Mouse (Mus musculus) thymus, postnatal 10 days (tissue): ENCODE measurements at regions not wholly inside any gene's neighbourhood (a gene's known extent, or its start where the extent isn't known, plus 50 kb on each side); places are given as distances from the start of the nearest gene placed in this dataset.
"Not testable (repeated sequence)": the region's sequence is repeated elsewhere in the genome, so short reads cannot be mapped to it uniquely, and the experiment has no call there.

Experiments
- DNase-seq, 2 experiments: peaks; one replicate each; pipeline ENCODE4 v3.0.0; 2021; ENCODE audit warnings: low spot score in 2 of 2

DNA sequence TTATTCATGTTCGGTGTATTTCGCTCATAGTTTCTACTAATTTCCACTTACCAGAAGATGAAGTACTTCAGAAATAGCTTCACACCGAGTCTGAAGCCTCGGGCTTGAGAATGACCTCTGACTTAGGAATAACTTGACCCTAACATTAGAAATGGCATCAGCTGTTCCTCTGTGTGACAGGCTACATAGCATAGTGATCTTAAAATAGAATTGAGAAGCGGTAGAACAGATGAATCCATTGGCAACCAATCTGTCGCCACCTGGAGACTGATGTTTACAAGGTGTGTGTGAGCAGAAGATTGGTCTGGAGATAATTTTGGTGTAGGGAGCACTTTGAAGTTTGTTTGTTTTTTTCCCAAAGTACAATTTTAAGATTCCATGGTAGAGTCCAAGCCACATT lies 60.9 kb upstream of the Ahi1 start:
- no peak for DNase-seq

DNA sequence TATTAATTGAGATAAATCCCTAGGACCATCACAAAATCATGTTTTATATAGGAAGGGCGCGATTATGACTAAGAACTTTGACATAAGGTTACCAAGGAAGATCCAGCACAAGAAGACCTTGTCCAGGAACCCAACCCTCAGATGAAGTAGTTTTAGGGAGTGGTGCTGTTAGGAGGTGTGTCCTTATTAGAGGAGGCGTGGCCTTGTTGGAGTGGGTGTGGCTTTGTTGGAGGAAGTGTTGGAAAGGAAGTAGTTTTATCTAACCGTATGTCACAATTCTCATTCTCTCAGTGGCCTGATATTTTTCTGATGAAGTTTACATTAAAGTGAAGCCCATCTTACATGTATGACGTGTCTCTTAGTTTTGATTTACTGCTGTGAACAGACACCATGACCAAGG lies 68.7 kb upstream of the Ahi1 start:
- DNase-seq = no peak

DNA sequence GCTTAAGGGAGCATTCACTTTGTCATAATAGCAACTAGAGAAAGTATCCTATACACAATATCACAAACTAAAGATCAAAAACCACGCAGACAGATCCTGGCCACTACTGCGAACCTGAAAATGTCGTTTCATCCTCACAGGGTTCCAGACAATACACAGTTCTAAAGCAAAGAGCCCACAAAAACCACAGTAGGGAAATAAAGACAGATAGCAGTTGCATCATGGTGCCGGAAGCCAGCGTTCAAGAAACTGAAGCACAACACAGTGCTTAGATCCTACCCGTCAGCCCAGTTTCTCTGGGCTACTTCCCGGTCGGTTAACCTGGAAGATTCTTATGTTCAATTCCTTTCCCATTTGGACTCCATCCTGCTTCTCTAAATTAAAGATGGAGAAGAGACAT lies 69.7 kb upstream of the Ahi1 start:
- peak; percentile 8 to 42 for DNase-seq

DNA sequence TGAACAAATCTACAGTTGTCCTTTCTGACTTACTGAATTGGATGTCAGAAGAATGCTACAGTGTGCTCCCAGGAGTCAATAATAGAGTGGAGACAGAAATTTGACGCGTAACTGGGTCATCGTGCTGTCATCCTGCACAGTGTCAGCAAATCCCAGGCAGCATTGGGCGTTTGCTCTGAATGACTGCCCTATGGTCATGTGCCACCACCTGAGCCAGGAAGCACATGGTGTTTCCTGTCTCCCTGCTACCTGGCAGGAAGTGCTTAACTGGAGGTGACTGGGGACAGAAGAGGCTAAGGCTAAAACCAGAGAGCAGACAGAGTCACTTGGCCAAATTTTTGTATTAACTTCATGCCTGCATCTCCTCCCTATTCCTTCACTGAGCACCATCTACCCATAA lies 72.1 kb upstream of the Ahi1 start:
- DNase-seq = no peak

DNA sequence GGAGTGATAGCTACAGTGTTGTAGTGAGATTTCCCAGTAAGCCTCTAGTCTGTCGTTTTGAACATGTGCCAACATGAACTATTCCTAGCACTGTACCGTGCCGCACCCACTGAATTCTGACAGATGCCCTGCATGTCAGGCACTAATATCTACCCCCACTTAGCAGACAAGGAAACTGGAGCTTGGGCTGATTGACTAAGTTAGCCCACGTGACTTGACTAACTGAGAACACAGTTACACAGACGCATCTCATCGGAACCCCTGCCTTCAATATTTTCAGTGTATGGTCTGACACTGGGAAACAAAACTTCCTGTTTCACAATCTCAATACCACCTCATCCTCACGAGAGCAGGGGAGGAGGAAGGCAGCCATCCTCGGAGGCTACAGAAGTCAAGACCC lies 72.9 kb upstream of the Ahi1 start:
- DNase-seq = no peak

DNA sequence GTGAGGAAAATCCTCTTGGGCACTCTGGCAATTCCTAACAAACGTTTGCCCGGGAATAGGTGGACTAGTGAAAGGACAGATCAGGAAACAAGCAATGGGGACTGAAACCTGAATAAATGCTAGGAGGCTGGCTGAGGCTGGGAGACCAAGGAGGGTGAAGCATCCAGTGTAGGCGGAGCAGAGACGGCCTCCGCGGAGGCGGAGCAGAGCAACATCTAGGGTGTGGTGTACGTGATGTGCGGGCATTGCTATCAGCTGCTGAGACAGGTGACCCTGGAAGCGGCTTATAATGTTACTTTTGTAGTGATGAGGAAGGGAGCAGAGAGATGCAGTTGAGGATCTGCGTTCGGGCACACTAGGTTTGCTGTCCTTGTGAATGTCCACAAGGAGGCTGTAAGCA lies 85.3 kb upstream of the Ahi1 start:
- DNase-seq = no peak

DNA sequence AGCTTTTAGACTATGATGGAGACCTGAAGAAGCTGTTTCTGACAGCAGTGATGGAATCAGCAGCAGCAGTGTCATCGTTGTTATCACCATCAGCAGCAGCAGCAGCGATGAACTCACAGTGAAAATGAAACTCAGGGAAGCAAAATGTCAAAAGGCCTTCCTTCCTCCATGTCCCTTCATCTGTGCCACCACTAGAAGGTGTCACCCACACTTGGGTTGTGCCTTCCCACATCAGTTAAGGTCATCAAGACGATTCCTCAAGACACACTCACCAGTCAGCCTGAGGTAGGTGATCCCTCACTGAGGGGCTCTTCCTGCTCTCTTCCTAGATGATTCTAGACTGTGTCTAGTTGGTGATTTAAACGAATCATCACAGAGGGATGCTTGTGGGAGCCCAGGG lies 87.3 kb upstream of the Ahi1 start:
- DNase-seq = no peak

DNA sequence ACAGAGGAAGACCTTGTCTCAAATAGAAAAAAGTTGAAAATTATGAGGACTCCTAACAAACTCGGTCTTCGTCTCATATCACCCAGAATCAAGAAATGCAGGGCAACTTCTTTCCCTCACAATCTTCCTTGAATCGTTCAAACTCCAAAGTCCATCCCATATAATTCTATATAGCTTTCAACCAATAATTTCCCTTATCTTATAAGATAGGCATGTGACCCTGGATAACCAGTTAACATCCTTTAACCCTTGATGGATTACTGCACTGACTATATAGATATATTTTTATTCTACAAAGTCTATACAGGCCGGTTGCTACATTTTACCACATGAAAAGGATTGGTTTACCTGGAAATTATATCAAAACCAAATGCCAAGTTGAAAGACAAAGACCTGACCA lies 94.9 kb upstream of the Ahi1 start:
- no peak for DNase-seq

DNA sequence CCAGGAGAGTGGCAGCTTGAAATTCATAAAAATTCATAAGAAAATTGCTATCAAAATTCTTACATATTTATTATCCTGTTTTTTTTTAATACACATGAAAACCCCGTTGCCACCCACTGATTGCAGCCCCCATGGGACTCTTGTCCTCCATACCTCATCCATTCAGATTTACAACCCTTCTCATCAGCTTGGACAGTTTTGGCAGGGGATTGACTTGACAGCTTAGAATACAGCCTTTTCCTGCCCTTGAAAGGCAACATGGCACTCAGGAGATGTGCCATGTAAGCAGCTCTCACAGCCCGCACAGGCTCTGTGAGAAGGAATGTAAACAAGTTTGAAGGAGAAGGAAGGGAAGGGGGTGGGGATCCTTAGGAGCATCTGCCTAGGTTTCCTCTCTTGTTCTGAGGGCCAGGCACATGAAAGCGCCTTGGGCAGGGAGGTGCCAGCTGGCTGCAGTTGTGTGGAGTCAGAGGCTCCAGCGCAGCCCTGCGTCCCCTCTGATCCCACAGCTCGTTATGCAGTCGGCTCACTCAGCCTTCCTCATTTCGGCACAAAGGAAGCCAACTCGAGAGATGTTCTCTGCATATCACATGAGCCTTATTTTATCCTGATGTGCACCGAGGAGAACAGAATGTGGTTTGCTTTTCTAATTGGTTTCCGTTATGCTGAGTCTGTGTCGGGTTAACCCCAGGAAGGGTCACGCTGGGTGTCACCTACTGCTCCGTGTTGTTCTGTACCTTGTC lies 97.6 kb upstream of the Ahi1 start:
- DNase-seq = peak in 1 of 2 experiments; percentile 9

DNA sequence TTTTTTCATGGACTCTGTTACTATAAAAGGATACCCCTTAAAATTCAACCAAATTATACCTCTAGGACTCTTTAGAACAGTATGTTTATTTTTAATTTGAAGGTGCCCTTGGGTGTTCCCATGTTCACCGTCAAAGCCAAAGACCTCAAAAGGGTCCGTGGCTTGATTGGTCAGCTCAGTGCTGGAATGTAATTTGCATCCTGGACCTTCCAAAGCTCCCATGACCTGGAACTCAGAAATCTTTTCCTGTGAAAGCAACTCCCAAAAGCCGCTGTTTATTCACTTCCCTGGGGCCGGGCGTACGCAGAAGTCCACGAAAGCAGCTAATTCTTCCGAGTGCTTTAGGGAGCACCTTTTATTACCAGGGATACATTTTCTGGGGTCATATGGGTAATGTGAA lies 105.1 kb upstream of the Ahi1 start:
- no peak for DNase-seq

DNA sequence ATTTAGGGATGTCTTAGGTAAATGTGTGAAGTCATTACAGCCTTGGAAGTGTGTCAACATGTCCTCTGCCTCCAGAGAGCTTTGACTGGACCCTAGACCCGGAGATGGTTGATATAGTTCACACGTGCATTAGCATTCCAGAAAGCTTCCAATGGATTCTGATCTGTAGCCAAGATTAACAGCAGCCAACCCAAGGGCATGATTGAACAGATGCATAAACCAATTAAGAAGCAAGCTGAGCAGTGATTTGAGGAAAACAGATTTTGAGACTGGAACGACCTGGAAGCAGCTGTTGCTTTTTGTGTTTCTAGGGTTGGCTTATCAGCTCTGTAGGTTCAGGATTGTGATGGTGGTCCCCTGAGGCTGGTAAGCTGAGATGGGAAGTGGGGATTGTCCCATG lies 109.1 kb upstream of the Ahi1 start:
- no peak for DNase-seq

DNA sequence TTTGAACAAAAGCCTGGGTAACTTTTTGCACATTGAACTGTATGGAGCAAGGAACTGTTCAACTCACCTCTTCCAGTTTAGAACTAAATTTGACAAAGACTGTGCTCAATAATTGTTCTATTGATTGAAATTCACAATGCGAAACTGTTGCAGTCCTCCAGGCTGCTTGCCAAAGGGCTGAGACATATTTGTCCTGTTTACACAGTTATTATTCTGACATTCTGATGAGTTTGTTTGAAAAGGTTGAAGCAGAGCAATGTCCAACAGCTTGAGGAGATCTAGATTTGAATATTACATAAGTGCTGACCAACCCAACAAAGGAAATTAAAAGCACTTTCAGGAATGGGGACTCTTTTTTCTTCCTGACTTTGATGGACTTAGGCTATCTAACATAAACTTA lies 110.2 kb upstream of the Ahi1 start:
- no peak for DNase-seq

DNA sequence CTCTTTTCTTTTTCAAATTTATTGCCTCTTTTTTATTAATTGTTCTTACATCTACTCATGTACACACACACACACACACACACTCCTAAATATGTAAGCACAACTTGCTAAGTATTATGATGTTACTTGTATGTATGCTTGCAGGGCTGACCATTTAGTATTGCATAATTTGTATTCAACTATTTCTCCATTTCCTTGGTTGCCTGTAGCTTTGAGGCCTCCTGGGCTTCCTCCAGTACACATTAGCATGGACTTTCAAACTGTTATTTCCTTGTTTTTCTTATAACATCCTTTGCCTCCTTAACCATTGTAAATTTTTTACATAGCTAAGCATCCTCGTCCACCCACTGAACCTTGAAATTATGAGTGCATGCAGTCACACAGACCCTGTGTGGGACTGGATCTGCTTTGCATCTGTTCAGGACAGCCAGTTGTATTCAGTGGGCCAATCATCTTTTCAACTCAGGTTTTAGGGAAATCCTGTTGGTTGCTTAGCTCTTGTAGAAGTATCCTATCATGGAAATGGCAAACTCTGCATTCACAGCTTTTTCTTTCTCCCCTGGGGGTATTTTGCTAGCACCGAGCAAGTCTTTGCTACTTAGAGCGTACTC lies 110.8 kb upstream of the Ahi1 start:
- DNase-seq = no peak

DNA sequence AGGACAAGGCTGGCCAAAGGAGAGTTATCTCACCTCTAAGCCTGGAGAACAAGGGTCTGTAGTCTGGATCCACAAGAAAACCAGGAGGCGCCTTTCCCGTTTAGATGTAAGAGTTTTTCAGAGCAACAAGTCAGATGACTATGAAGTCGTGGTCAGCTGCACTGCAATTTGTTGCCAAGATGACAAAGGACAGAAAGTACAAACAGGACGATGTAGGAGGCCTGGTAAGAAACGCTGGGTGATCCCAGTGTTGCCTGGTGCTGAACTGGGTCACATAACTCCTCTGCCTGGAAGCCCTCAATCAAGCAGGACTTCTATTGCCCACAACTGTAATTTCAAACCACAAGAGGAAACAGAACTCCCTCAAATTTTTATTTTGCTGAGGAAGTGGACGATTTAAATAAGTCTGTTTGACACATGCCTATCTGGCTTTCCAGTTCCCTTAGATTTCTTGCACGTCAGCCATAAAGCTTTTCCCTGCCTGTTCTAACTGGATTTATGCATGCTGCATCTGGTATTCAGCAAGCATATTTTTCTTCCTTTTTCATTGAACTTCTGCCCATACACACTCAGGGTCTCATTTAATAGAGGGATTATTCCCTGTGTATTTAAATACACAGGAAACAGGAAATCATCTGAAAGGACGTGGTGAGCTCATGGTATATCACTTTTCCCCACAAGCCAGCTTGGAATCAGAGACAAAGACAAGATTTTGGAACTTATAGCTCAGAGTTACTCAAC lies 113.5 kb upstream of the Ahi1 start:
- DNase-seq = no peak

DNA sequence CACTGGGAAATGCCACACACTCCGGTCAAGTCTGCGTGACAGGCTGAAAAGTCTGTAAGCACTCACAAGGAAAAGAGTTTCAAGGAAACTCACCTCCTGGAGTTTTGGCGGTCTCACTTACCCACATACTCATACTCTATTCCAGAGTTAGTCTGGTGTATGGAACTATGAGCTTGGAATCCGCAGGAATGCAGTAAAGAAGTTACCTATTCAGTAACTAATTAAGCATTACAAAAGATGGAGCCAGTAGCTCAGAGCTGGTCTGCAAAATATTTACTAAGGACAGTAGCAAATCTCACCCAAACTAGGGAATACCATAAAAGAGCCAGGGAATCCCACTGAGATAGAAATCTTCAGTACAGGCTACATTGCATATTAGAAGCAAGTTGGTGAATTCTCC lies 111.9 kb upstream of the Pde7b start:
- not testable (repeated sequence) for DNase-seq

DNA sequence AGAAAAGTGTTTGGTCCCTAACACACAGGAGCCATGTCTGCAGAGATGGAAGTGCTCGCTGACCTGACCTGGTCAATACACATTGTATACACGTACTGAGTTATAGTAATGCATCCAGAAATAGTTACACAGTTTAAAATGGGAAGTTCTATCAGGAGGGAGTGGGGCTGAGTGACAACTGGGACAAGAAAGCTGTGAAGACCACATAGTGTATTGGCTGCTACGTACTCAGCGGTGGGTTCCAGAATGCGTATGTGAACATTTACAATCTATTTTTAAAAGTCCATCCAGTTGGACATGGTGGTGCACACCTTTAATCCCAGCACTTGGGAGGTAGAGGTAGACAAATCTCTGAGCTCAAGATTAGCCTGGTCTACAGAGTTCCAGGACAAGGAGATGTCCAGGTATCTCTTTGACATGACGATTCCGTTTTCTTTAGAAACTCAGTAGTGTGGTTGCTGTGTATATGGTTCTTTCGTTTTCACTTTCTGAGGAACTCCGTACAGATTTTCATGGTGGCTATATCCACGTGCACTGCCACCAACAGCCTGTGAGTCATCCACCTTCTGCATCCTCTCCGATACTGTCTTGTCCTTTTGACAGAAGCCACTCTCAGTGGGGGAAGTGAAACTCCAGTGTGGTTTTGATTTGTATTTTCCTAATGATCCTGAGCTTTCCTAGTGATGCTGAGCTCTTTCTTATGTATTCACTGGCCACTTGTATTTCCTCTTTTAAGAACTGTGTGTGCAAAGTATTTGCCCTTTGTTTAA lies 110.1 kb upstream of the Pde7b start:
- peak in 1 of 2 experiments; percentile 9 for DNase-seq

DNA sequence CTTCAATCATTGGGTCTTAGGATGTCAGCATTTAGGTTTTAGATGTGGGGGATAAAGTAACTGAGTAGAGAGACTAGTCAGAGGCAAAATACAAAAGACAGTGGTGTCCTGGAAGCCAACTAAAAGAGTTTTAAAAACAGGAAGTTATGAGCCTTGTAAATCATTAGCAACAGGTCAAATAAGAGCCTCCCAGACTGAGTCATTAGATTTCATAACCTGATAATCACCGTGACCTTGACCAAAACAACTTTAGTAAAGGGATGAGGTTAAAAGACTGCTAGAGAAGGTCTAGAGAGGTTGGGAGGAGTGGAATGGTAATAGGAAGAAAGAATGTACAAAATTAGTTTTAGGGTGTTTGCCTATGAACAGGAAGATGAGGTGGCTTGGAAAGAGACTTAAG lies 103.4 kb upstream of the Pde7b start:
- DNase-seq = no peak

DNA sequence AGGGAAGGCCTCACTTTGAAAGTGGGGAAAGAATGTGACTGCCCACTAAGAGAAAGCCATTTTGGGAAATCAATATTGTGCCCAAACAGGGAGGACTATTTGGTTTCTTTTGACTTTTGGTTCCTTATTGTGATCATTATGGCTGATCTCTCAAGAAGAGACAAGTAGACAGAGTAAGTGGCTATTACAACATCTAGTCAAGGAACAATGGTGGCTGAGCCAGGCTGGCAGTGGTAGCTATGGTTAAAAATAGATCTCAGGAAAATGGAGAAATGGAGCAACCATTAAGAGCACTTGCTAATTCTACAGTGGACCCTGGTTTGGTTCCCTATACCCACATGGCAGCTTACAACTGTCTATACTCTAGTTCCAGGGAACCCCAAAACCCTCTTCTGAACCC lies 102.6 kb upstream of the Pde7b start:
- no peak for DNase-seq

DNA sequence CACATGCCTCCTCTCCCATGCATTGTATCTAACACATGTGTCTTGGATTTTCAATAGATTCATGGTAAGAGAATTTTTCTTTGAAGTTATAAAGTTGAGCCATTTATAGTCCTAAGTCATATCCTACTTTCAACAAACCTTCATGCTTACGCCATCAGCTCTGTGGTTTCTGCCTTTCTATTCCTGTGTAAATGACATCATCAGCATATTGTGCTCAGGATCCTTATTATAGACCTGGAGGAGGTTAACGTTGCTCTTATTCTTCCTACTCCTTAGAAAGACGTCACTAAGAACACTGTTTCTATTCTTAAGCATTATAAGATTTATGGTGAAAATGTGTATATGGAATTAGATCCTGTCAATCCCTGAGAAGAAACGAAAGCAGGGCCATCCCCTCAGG lies 93.7 kb upstream of the Pde7b start:
- DNase-seq = no peak

DNA sequence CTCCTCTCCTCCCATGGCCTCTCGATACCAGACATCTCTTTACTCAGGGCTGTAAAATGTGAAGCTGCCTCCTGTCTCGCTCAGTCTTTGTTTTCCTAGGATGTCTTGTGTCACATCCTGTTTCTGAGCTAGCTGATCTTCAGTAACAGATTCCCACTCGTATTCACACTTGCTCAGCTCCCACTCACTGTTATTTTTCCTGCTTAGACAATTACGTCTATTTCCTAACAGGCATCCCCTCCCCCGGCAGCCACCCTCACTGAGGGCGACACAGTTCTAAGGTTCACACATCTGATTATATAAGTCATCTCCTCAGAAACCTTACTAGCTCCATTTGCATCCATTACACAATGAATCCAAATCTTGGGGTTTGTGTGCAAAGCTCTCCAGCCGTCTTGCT lies 74.9 kb upstream of the Pde7b start:
- DNase-seq = no peak

DNA sequence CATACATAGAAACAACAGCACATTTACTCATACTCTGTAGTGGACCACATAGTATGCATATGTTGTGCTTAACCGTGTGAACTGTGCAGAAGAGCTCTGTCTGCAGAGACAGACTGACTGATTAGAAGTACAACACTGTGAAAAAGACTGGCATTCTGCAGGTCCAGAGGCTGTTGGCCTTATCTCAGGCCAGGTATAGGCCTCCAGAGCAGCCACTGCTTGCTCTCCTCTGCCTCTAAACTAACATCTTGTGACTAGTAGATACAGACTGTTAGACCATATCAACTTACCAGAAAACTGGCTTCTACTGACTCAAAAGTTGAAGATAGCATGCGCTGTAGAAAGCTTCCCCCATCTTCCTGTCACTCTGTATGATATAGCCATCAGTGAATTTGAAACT lies 73.5 kb upstream of the Pde7b start:
- DNase-seq = no peak

DNA sequence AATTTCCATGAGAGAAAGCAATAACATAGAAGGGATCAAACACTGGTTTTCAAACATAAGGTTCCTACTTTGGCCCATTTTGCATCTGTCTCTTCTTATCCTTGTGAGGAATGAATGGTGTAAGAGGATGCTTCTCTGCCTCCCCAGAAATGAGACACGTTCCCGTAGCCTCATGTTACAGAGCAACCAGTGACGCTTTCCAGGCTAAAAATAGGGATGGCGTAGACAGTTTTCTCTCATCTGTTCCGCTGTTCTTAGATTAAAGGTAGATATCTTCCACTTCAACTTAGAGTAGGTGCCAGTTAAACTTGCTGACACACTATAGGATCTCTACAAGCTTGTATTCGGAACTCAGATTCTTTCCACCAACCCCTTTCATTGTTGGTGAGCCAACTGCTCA lies 69.1 kb upstream of the Pde7b start:
- DNase-seq = no peak
